Mouse (Mus musculus): ENCODE measurements at regions not wholly inside any gene's neighbourhood (a gene's known extent, or its start where the extent isn't known, plus 50 kb on each side); places are given as distances from the start of the nearest gene placed in this dataset.

DNA sequence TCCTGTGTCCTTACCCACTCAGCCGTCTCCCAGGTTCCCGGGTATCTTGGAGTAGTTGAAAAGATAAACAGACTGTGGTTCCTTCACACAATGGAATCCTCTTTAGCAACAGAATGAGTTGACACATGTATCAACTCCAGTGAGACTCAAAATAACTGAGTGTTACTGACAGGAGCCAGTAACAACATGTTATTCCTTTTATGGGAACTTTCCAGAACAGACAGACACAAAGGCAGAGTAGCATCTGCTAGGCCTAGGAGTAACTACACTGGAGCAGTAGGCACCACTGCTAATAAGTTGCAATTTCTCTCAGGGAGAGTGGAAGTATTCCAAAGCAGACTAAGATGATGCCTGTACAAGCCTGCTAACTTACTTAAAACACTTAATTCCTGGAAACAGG, 107.1 kb downstream of the Amer3 start:
- DNase-seq (ENCODE audit: extremely low spot score in 1 of 2, low spot score in 2 of 2) = no peak
- TF ChIP-seq CTCF (IDR thresholded peaks at IDR 0.05) = no peak
- intact Hi-C loops (cut with DNase I) = no loop called here
- no peak overlapping the region for H3K4me3 ChIP-seq
- no peak overlapping the region for H3K27ac ChIP-seq

DNA sequence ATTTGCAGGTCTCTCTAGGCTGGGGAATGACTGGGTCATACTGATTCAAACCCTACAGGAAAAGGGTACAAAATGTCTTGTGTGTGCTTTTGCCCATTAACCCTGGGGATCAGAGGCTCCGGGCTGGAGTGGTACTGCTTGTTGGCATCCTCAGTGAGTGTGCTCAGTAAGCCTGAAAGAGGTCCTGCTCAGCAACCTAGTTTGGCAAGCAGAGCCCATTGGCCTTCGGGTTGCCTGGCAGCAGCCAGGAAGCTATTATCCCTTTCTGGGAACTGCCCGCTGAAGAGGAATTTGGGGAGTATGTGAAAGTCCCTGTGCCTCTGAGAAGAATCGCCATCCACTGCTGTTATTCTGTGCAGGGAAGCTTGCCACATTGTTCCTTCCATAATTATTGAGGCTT, 117.1 kb downstream of the Amer3 start:
- peak in 1 of 2 experiments; percentile 34 for DNase-seq (ENCODE audit: extremely low spot score in 1 of 2, low spot score in 2 of 2)
- no peak for TF ChIP-seq CTCF (IDR thresholded peaks at IDR 0.05)
- Histone ChIP-seq H3K27ac (no peak overlapping the region), H3K4me3 (no peak overlapping the region)
- intact Hi-C loops (cut with DNase I) = loop anchor here (1.0 kb wide), 1 partner anchor 30 kb away; no protein-coding TSS in a partner anchor

DNA sequence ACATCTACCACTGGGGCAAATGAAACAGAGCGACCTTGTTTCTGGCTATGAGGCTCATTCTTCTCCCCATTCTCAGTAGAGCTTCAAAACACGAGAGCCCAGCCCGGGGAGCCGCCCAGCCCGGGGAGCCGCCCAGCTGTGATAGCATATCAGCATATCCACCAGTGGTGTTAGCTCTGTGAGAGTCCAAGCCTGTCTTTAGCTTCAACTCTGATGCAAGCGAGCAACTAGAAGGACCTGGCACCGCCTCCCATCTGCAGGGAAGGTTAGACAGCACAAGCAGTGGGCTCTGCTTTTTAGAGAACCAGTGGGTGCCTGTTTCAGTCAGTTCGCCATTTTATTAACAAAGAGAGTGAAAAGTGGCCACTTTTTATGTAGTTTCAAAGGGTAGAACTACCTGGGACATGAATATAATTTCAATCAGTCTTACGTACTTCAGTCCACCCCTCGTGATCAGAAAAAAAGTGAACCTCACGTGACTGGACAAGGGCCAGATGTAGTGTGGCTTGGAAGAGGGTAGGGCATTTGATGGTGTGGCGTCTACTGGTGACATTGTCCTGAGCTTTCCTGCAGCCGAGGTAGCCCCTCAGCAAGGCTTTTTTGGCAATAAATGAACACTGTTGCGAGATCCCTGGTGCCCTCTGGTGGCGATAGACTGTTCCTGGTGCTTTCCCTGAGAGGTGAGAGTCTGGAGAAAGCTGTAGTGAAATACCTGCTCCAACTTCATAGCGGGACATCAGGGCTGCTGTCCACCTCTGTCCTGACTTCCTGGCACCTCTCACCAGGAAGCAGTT, 121.0 kb downstream of the Amer3 start:
- Histone ChIP-seq H3K27ac (0 out of 2 replicates have a peak overlapping the region, but pooled peaks have one; percentile 24), H3K4me3 (no peak overlapping the region)
- TF ChIP-seq CTCF (IDR thresholded peaks at IDR 0.05) = peak; percentile 77
- intact Hi-C loops (cut with DNase I) = loop anchor here (2.0 kb wide), 1 partner anchor 36 kb away; no protein-coding TSS in a partner anchor
- DNase-seq (ENCODE audit: extremely low spot score in 1 of 2, low spot score in 2 of 2) = peak; percentile 42 to 65

DNA sequence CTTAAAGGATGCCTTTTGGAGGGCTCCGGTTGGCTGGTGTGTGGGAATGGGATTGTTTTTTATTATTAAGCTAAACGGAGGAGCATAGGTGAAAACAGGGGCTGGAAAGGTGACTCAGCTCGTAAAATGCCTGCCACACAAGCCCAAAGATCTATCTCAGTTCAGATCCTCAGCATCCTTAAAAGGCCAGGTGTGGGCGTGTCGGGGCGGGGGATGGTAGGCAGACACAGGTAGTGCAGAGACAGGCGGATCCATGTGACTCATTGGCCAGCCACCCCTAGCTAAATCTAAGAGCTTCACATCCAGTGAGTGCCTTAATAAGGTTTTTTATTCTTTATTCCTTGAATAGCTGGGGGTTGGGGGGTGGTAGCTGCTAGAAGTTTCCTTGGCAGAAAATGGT, 122.0 kb downstream of the Amer3 start:
- intact Hi-C loops (cut with DNase I) = loop anchor here (2.0 kb wide), 1 partner anchor 37 kb away; no protein-coding TSS in a partner anchor
- Histone ChIP-seq H3K27ac (no peak overlapping the region), H3K4me3 (no peak overlapping the region)
- TF ChIP-seq CTCF (IDR thresholded peaks at IDR 0.05) = no peak
- peak in 1 of 2 experiments; percentile 23 for DNase-seq (ENCODE audit: extremely low spot score in 1 of 2, low spot score in 2 of 2)

DNA sequence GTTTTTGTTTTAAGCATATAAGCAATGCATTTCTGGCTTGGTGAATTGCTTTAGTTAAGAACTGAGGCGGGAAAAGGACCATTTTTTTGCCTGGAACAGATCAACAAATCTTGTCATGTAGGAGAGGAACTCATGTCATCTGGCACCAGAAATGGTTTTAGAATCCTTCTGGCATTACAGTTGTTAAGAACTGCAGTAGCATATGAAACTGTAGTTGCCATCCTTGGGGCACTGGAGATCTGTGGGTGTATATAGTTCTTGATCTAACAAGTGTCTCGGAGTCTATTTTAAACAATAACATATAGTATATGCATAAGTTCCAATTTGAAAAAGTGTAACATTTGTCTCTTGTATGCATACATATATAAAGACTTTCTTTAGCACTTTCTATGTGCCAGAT, 129.6 kb downstream of the Amer3 start:
- DNase-seq (ENCODE audit: extremely low spot score in 1 of 2, low spot score in 2 of 2) = no peak
- TF ChIP-seq CTCF (IDR thresholded peaks at IDR 0.05) = no peak
- Histone ChIP-seq H3K4me3 (no peak overlapping the region), H3K27ac (no peak overlapping the region)
- intact Hi-C loops (cut with DNase I) = no loop called here

DNA sequence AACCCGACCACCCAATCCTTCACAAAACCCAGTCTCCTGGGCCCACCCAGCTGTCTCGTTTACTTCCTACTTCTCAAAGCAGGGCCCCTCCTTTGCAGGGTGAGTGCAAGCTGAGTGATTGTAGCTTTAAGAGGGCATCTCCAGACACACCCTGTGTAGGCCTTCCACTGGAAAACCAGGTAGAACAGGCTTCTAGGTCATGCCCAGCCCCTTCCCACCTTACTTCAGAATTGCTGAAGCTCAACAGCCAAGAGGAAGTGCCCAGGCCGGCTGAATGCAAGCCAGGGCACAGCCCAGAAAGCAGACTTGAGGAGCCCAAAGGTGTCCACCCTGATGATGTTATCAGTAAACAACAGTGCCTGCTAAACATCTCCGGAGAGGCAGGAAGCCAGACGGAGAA, 120.2 kb downstream of the Fam168b start:
- TF ChIP-seq CTCF (IDR thresholded peaks at IDR 0.05) = no peak

DNA sequence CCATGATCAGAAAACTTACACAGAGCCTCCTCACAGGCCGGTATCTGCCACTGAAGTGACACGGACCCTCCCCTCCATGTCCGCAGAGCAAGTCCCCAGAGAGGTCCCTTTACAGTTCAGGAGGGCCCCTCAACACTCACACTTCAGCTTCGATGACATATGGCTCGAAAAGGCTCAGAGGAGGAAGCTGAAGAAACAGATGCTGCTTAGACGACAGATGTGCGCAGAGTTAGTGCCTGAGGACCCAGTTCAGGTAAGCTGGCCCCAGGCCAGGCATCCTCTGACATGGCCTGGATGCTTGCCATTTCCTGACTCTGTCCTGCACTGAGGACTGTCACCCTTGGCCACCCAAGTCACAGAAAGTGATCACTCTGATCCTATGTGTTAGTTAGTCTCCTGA, 110.7 kb downstream of the Fam168b start:
- intact Hi-C loops (cut with DNase I) = no loop called here
- DNase-seq (ENCODE audit: extremely low spot score in 1 of 2, low spot score in 2 of 2) = peak in 1 of 2 experiments; percentile 3
- Histone ChIP-seq H3K27ac (no peak overlapping the region), H3K4me3 (no peak overlapping the region)
- TF ChIP-seq CTCF (IDR thresholded peaks at IDR 0.05) = no peak

More for the DNA sequence above, 120.2 kb downstream of the Fam168b start:
- no peak for DNase-seq (ENCODE audit: extremely low spot score in 1 of 2, low spot score in 2 of 2)
- Histone ChIP-seq H3K4me3 (no peak overlapping the region), H3K27ac (no peak overlapping the region)
- intact Hi-C loops (cut with DNase I) = no loop called here

DNA sequence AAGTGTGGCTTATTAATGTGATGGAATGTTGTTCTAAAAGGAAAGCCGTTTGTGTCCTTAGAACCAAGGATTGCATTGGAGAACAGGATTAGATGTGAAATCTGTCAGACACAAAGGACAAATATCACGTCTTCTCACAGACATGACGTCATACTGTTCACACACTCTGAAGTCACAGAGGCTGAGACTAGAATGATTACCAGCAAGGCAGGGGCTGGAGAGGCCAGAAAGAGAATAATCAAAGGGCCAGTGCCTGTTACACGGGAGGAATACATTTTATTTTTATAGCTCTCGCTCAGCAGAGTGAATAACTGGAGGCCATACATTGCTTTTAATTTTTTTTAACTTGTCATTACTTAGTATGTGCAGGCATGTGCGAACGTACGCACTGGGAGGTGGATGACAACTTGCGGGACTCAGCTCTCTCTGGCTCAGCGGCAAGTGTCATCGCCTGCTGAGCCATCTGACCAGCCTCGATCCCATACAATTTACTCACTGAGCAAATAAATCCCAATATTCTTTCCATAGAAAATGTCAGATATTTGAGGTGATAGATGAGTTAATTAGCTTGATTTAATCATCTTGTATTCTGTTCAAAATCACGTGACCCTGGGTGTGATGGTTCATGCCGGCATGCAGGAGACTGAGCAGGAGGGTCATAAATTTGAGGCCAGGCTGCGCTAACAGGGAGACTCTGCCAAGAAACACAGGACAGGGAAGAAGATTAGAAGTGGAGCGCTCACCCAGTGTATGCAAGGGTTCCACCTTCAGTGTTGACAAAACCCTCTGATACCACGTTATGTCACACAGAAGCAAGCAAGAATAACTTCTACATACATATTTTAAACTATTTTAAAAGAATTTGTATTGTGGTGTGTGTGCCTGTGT, 109.6 kb downstream of the Fam168b start:
- no peak for TF ChIP-seq CTCF (IDR thresholded peaks at IDR 0.05)
- no peak for DNase-seq (ENCODE audit: extremely low spot score in 1 of 2, low spot score in 2 of 2)
- Histone ChIP-seq H3K4me3 (no peak overlapping the region), H3K27ac (no peak overlapping the region)
- intact Hi-C loops (cut with DNase I) = no loop called here

DNA sequence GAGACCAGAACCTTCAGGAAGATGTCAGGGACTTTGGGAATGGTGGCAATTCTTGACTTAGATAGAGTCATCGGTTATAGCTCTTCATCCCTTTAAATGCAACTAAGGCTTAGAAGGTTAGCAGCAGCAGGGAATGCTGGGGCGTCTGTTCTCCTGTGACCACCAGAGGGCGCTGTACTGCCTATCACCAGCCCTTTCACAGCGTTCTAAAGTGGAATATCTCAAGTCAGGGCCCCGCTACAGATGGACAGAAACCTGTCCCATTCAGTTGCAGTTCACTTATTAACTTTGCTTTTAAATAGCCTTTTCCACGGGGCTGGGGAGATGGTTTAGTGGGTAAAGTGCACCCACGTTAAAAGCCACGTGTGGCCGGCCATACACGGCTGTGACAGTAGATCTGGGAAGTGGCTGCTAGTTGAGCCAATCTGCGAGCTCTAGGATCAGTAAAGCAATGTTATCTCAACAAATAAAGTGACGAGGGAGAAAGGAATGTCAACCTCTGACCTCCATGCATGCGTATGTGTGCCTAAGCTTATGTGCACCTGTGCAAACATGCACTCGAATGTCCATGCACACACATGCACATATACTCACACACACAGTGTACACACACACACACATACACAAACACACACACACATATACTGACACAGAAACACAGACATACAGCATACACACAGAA, 104.3 kb downstream of the Fam168b start:
- DNase-seq (ENCODE audit: extremely low spot score in 1 of 2, low spot score in 2 of 2) = peak; percentile 75 to 79
- TF ChIP-seq CTCF (IDR thresholded peaks at IDR 0.05) = peak; percentile 92
- H3K4me3 ChIP-seq = no peak overlapping the region
- intact Hi-C loops (cut with DNase I) = loop anchor here (5.0 kb wide), 2 partner anchors 114 to 129 kb away; no protein-coding TSS in a partner anchor
- no peak overlapping the region for H3K27ac ChIP-seq

DNA sequence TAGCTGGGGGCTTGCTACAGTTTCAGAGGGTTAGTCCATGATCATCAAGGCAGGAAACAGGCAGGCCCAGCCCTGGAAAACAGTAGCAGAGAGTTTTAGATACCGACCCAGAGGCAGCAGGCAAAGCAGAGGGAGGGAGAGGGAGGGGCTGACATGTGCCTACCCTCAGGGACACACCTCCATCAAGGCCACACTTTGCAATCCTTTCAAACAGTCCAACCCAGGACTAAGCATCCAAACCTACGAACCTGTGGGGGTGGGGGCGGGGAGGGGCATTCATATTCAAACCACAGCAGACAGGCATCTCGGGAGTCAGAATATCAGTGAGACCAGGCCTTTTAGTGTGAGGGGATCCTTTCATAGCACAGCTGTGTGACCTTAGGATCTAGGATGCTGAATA, 103.2 kb downstream of the Fam168b start:
- no peak for DNase-seq (ENCODE audit: extremely low spot score in 1 of 2, low spot score in 2 of 2)
- no peak overlapping the region for H3K4me3 ChIP-seq
- intact Hi-C loops (cut with DNase I) = loop anchor here (5.0 kb wide), 2 partner anchors 113 to 128 kb away; no protein-coding TSS in a partner anchor
- H3K27ac ChIP-seq = no peak overlapping the region
- no peak for TF ChIP-seq CTCF (IDR thresholded peaks at IDR 0.05)

DNA sequence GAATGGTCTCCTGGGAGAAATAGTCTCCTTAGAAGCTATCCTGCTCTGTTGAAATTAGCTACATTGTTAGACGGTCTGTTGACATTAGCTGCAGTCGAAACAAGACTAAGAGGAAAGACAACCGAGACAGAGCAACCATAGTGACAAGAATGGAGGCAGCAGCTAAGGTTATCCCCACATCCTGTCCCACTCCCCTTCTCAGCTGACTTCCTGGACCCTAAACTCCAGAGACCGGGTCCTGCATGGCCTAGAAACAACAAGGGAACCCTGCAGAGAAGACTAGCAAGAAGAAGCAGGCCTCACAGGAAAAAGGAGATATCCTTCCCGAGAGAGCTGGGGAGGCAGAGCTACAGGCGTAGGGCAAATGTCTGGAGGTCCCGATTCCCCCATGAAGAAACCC, 102.0 kb downstream of the Fam168b start:
- Histone ChIP-seq H3K4me3 (no peak overlapping the region), H3K27ac (no peak overlapping the region)
- intact Hi-C loops (cut with DNase I) = no loop called here
- no peak for DNase-seq (ENCODE audit: extremely low spot score in 1 of 2, low spot score in 2 of 2)
- TF ChIP-seq CTCF (IDR thresholded peaks at IDR 0.05) = no peak
